Mouse (Mus musculus) MEL (cell line): ENCODE data around the gene Tomm34.

Experiments used
- CTCF ChIP-seq, 3 experiments: IDR thresholded peaks in 2 of 3; conservative IDR thresholded peaks in 1 of 3; 2 replicates each; pipeline ENCODE4 v1.5.1; 2011 to 2012; ENCODE audit warnings: low read length in 3 of 3, low read depth in 2 of 3, mild to moderate bottlenecking in 2 of 3, improper control_type of control experiment in 1 of 3, inconsistent platforms in 1 of 3, mixed read lengths in 1 of 3, moderate library complexity in 1 of 3; ENCODE audit not compliant: control insufficient read depth in 1 of 3, insufficient read depth in 1 of 3, poor library complexity in 1 of 3, severe bottlenecking in 1 of 3
- JUND ChIP-seq: IDR thresholded peaks from 2 replicates; pipeline ENCODE4 v1.6.1; 2011; ENCODE audit warnings: low read depth, mild to moderate bottlenecking, improper control_type of control experiment, low read length
- POLR2A ChIP-seq, 2 experiments: IDR thresholded peaks; 2 replicates each; pipeline ENCODE4 v1.6.1; 2011 to 2012; ENCODE audit warnings: low read length in 2 of 2, mild to moderate bottlenecking in 2 of 2, control low read depth in 1 of 2, improper control_type of control experiment in 1 of 2, low read depth in 1 of 2, moderate library complexity in 1 of 2; ENCODE audit not compliant: control insufficient read depth in 1 of 2, insufficient read depth in 1 of 2, poor library complexity in 1 of 2
- POLR2AphosphoS2 ChIP-seq: IDR thresholded peaks from 2 replicates; pipeline ENCODE4 v1.6.1; 2011; ENCODE audit warnings: low read length, improper control_type of control experiment
- POLR2AphosphoS5 ChIP-seq: IDR thresholded peaks from 2 replicates; pipeline ENCODE4 v1.6.1; 2012; ENCODE audit warnings: low read depth, borderline replicate concordance, mild to moderate bottlenecking, inconsistent platforms, low read length, moderate library complexity, mixed read lengths
- RCOR1 ChIP-seq: IDR thresholded peaks from 2 replicates; pipeline ENCODE4 v1.6.1; 2012; ENCODE audit warnings: low read depth, mild to moderate bottlenecking, inconsistent platforms, low read length, improper control_type of control experiment
- ZMIZ1 ChIP-seq: IDR thresholded peaks from 2 replicates; pipeline ENCODE4 v1.6.1; 2012; ENCODE audit warnings: low read depth, mild to moderate bottlenecking, inconsistent platforms, low read length, improper control_type of control experiment, moderate library complexity

GRCm38 (mm10) chr2:164007987-164008545 lies 62.9 kb downstream of the Tomm34 start:
- TF ChIP-seq POLR2AphosphoS2 (no peak), ZMIZ1 (no peak), RCOR1 (no peak), CTCF (IDR thresholded peaks at IDR 0.05 in 2 of 3, conservative IDR thresholded peaks at IDR 0.05 in 1 of 3; ENCODE audit: control insufficient read depth in 1 of 3, insufficient read depth in 1 of 3, low read depth in 2 of 3, low read length in 3 of 3, poor library complexity in 1 of 3, severe bottlenecking in 1 of 3) (no peak), POLR2A (IDR thresholded peaks at IDR 0.05; ENCODE audit: control insufficient read depth in 1 of 2, insufficient read depth in 1 of 2, low read depth in 1 of 2, low read length in 2 of 2, poor library complexity in 1 of 2) (no peak), JUND (no peak), POLR2AphosphoS5 (no peak)
